ENCODE assay signal across 20 mouse cellular contexts in the genomic region with DNA sequence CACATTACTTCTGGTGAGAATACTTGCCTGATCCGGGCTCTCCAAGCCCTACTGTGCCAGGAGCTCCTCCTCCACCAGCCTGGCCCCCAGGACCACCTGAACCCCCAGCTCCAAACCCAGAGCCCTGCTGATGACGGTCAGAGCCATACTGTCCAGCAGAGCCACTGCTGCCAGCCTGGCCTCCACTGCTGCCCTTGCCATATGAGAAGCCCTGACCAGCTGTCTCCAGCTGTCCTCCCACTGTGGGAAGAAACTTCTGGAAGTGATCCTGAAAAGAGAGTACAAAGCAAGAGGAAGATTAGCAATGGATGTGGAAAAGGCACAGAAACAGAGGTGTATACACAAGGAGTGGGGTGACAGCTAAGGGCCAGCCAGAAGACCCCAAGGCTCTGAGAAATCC. TPM values are rescaled to one million over a fixed set of nuclear protein-coding genes. Genes with fewer than 3 reads are reported as not detected.
DNase-seq lines count a peak whose midpoint lies in the region.
"Had no signal": no experiment of that assay in that cellular context is flagged by ENCODE, and none has a peak within 500 bp of the region (broad histone marks: within the 10 kb centered on the region; RNA-seq: fewer than 3 reads in every experiment).

No protein-coding gene starts in this region.

- H3K9me3 ChIP-seq in limb, embryonic 10.5 days (replicated peaks): no peaks in the 10 kb centered on the region
- H3K9me3 ChIP-seq: hindbrain, embryonic 12.5 days; intestine, embryonic 15.5 days; limb, embryonic 15.5 days had no signal

- 84% methylated on average over 2 of the region's 2 CpGs for WGBS in limb, embryonic 10.5 days

- DNase-seq in gastrocnemius, postnatal 10 days: peak; percentile 37
- DNase-seq in gastrocnemius, adult 18-20 months (ENCODE audit: low spot score): no peak
- DNase-seq in lung, adult 18-20 months: peak; percentile 17 to 18
- no peak for DNase-seq in lung, postnatal 25 days (ENCODE audit: low spot score)
- no peak for DNase-seq in limb, embryonic 10.5 days (ENCODE audit: low spot score)
- peak; percentile 57 for DNase-seq in testis, postnatal 10 days (ENCODE audit: low spot score)
- DNase-seq in liver: no peak
- DNase-seq: adrenal gland, adult 2 months; cerebellum, postnatal 10 days; kidney, postnatal 25 days; liver, postnatal 0 days; spleen, adult 18-20 months had no signal

- H3K27me3 ChIP-seq in limb, embryonic 10.5 days (ENCODE audit: low read depth, poor library complexity, severe bottlenecking): no peaks in the 10 kb centered on the region
- H3K27me3 ChIP-seq: CH12.LX; hindbrain, embryonic 12.5 days; limb, embryonic 15.5 days had no signal

- no peak overlapping the region for H3K4me3 ChIP-seq in limb, embryonic 10.5 days
- H3K4me3 ChIP-seq: hindbrain, embryonic 12.5 days; intestine, embryonic 15.5 days; limb, embryonic 15.5 days had no signal

- H3K36me3 ChIP-seq in limb, embryonic 10.5 days: no peaks in the 10 kb centered on the region
- H3K36me3 ChIP-seq: hindbrain, embryonic 12.5 days; intestine, embryonic 15.5 days; limb, embryonic 15.5 days had no signal

- H3K4me1 ChIP-seq in limb, embryonic 10.5 days: no peaks in the 10 kb centered on the region
- H3K4me1 ChIP-seq: hindbrain, embryonic 12.5 days; intestine, embryonic 15.5 days; limb, embryonic 15.5 days had no signal

- H3K27ac ChIP-seq in limb, embryonic 10.5 days: 0 out of 2 replicates have a peak overlapping the region, but pooled peaks have one; percentile 14
- H3K27ac ChIP-seq: hindbrain, embryonic 12.5 days; intestine, embryonic 15.5 days; limb, embryonic 15.5 days had no signal

RNA-seq across cellular contexts. Expression of gene Myoz1, which starts 5.3 kb away (rescaled TPM):
- total RNA-seq in gastrocnemius, postnatal 10 days (2021): 1,000 to 10,000 TPM; 1,648 to 1,795 TPM
- total RNA-seq in gastrocnemius, adult 18-20 months (2021): 1,000 to 10,000 TPM; 2,763 to 3,247 TPM
- 0.86 TPM in 1 of 2 replicates, not detected in the other for polyA plus RNA-seq in limb, embryonic 10.5 days (2016; fragmentation: Nextera tagmentation; extraction: Ambion mirVana)
- total RNA-seq: adrenal gland, adult 2 months; layer of hippocampus, postnatal 14 days; left cerebral cortex, postnatal 10 days; megakaryocyte-erythroid progenitor cell, adult 5-6 weeks had no signal
- polyA plus RNA-seq: adrenal gland, adult 2 months; forebrain, embryonic 11.5 days had no signal

RNA-seq across cellular contexts. Expression of gene Usp54, which starts 10.1 kb away (rescaled TPM):
- 1 to 10 TPM; 8.3 to 8.5 TPM for total RNA-seq in gastrocnemius, postnatal 10 days (2021)
- 1 to 10 TPM; 3.1 to 5.1 TPM for total RNA-seq in gastrocnemius, adult 18-20 months (2021)
- 13.5 and 16.6 TPM in 2 replicates for polyA plus RNA-seq in limb, embryonic 10.5 days (2016; fragmentation: Nextera tagmentation; extraction: Ambion mirVana)

RNA-seq across cellular contexts. Expression of gene Synpo2l, which starts 17.2 kb away (rescaled TPM):
- total RNA-seq in gastrocnemius, postnatal 10 days (2021): 100 to 1,000 TPM; 238 to 251 TPM
- total RNA-seq in gastrocnemius, adult 18-20 months (2021): 100 to 1,000 TPM; 141 to 171 TPM
- 0.51 and 1.9 TPM in 2 replicates for polyA plus RNA-seq in limb, embryonic 10.5 days (2016; fragmentation: Nextera tagmentation; extraction: Ambion mirVana)

RNA-seq across cellular contexts. Expression of gene Sec24c, which starts 23.1 kb away (rescaled TPM):
- total RNA-seq in gastrocnemius, postnatal 10 days (2021): 10 to 100 TPM; 60.5 to 72.0 TPM
- total RNA-seq in gastrocnemius, adult 18-20 months (2021): 10 to 100 TPM; 65.7 to 75.8 TPM
- polyA plus RNA-seq in limb, embryonic 10.5 days (2016; fragmentation: Nextera tagmentation; extraction: Ambion mirVana): 113 and 122 TPM in 2 replicates

RNA-seq across cellular contexts. Expression of gene Fut11, which starts 43.8 kb away (rescaled TPM):
- total RNA-seq in gastrocnemius, postnatal 10 days (2021): 10 to 100 TPM in 1 of 2 experiments, 1 to 10 TPM in 1; 9.5 to 11.5 TPM
- total RNA-seq in gastrocnemius, adult 18-20 months (2021): 1 to 10 TPM; 1.8 to 2.1 TPM
- polyA plus RNA-seq in limb, embryonic 10.5 days (2016; fragmentation: Nextera tagmentation; extraction: Ambion mirVana): 18.2 and 20.4 TPM in 2 replicates

Comparison
In these comparisons a context has a peak if more than half of its experiments do, and no peak if none do; other contexts are left out.
1. DNase-seq: peak in gastrocnemius, postnatal 10 days (single experiment), lung, adult 18-20 months (2 of 2) and testis, postnatal 10 days (single experiment); none in gastrocnemius, adult 18-20 months (single experiment), lung, postnatal 25 days (single experiment), limb, embryonic 10.5 days (single experiment) and liver (single experiment).